Mouse (Mus musculus) heart, postnatal 0 days (tissue): Measurements from ENCODE around the gene Gabrb3.

Experiments used
- CTCF ChIP-seq: IDR thresholded peaks from 2 replicates; pipeline ENCODE4 v1.5.1; 2016; ENCODE audit warnings: antibody characterized with exemption, control low read depth, low read depth
- EP300 ChIP-seq: IDR thresholded peaks from 2 replicates; pipeline ENCODE4 v1.6.1; 2016; ENCODE audit warnings: antibody characterized with exemption, low read depth

DNA sequence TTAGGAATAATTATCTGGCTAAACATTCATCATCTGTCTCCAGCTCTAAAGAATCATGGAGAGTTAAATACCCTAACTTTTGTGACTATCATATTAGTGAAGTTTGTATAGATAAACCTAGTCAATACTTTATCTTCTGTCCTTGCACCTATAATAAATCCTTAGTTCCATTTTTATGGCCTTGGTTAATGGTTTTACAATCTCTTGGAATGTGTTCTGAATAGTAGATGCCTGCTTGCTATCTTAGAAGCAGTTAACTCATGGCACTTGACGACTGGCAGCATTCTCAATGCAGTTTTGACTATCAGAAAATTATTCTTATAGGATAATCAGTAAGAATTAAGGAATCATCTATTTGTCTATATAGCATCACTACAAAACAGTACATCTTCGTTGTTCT, 368.0 kb downstream of the Gabrb3 start:
- no peak for TF ChIP-seq CTCF
- TF ChIP-seq EP300: no peak
